Mouse (Mus musculus): Measurements from ENCODE around the gene Kcnma1.

Gene Kcnma1

GRCm38 (mm10) chr14:23602054-23602453 is 412.2 kb downstream of the Kcnma1 start:
- DNase-seq (ENCODE audit: low spot score in 2 of 2) = no peak

- DNase-seq (ENCODE audit: low spot score in 2 of 2) = no peak
Measured at GRCm38 (mm10) chr14:23594629-23595028, 419.7 kb downstream of the Kcnma1 start.

- DNase-seq (ENCODE audit: low spot score in 2 of 2) = no peak
Measured at GRCm38 (mm10) chr14:23592826-23593447, 421.4 kb downstream of the Kcnma1 start.

GRCm38 (mm10) chr14:23589744-23590481 is 424.4 kb downstream of the Kcnma1 start:
- no peak for DNase-seq (ENCODE audit: low spot score in 2 of 2)

GRCm38 (mm10) chr14:23587451-23587850 is 426.8 kb downstream of the Kcnma1 start:
- peak; percentile 38 to 43 for DNase-seq (ENCODE audit: low spot score in 2 of 2)

- peak in 1 of 2 experiments; percentile 48 for DNase-seq (ENCODE audit: low spot score in 2 of 2)
Measured at GRCm38 (mm10) chr14:23583235-23583634, 431.1 kb downstream of the Kcnma1 start.

GRCm38 (mm10) chr14:23581282-23581681 is 433.0 kb downstream of the Kcnma1 start:
- DNase-seq (ENCODE audit: low spot score in 2 of 2) = no peak

GRCm38 (mm10) chr14:23575951-23576350 is 438.3 kb downstream of the Kcnma1 start:
- DNase-seq (ENCODE audit: low spot score in 2 of 2) = no peak

- DNase-seq (ENCODE audit: low spot score in 2 of 2) = no peak
Measured at GRCm38 (mm10) chr14:23574136-23574535, 440.2 kb downstream of the Kcnma1 start.

GRCm38 (mm10) chr14:23573385-23573784 is 440.9 kb downstream of the Kcnma1 start:
- DNase-seq (ENCODE audit: low spot score in 2 of 2) = no peak

- DNase-seq (ENCODE audit: low spot score in 2 of 2) = no peak
Measured at GRCm38 (mm10) chr14:23572778-23573177, 441.5 kb downstream of the Kcnma1 start.

GRCm38 (mm10) chr14:23570251-23570650 is 444.0 kb downstream of the Kcnma1 start:
- no peak for DNase-seq (ENCODE audit: low spot score in 2 of 2)

GRCm38 (mm10) chr14:23565931-23566330 is 448.4 kb downstream of the Kcnma1 start:
- DNase-seq (ENCODE audit: low spot score in 2 of 2) = no peak

GRCm38 (mm10) chr14:23564474-23564873 is 449.8 kb downstream of the Kcnma1 start:
- DNase-seq (ENCODE audit: low spot score in 2 of 2) = no peak

- DNase-seq (ENCODE audit: low spot score in 2 of 2) = no peak
Measured at GRCm38 (mm10) chr14:23563180-23563579, 451.1 kb downstream of the Kcnma1 start.

- DNase-seq (ENCODE audit: low spot score in 2 of 2) = no peak
Measured at GRCm38 (mm10) chr14:23555647-23556046, 458.6 kb downstream of the Kcnma1 start.

GRCm38 (mm10) chr14:23552252-23552974 is 461.9 kb downstream of the Kcnma1 start:
- DNase-seq (ENCODE audit: low spot score in 2 of 2) = no peak

GRCm38 (mm10) chr14:23550467-23550866 is 463.8 kb downstream of the Kcnma1 start:
- DNase-seq (ENCODE audit: low spot score in 2 of 2) = no peak

- no peak for DNase-seq (ENCODE audit: low spot score in 2 of 2)
Measured at GRCm38 (mm10) chr14:23542131-23542530, 472.2 kb downstream of the Kcnma1 start.

- no peak for DNase-seq (ENCODE audit: low spot score in 2 of 2)
Measured at GRCm38 (mm10) chr14:23539621-23540020, 474.7 kb downstream of the Kcnma1 start.

GRCm38 (mm10) chr14:23533346-23533745 is 480.9 kb downstream of the Kcnma1 start:
- no peak for DNase-seq (ENCODE audit: low spot score in 2 of 2)

- no peak for DNase-seq (ENCODE audit: low spot score in 2 of 2)
Measured at GRCm38 (mm10) chr14:23531735-23532525, 482.4 kb downstream of the Kcnma1 start.

Data from frontal cortex, postnatal 14 days (tissue).